Mouse (Mus musculus) hindbrain, embryonic 12.5 days (tissue): Measurements from ENCODE around the gene Cpeb2. TPM values are rescaled to one million over a fixed set of nuclear protein-coding genes. Genes with fewer than 3 reads are reported as not detected.

Experiments used
- ATAC-seq: fragments of 200-750 bp; cut with Nextera tagmentation; 2 replicates; pipeline ENCODE4 v1.8.0; 2017; ENCODE audit warnings: moderate TSS enrichment; ENCODE audit not compliant: low FRiP score
- H3K27ac ChIP-seq: fragments of 300-500 bp; sonication (generic); 2 replicates; pipeline ENCODE4 v1.5.1; 2016; ENCODE audit warnings: mild to moderate bottlenecking
- H3K27me3 ChIP-seq: fragments of 300-500 bp; sonication (generic); 2 replicates; pipeline ENCODE4 v1.6.1; 2016; ENCODE audit warnings: mild to moderate bottlenecking
- H3K36me3 ChIP-seq: fragments of 300-500 bp; sonication (generic); 2 replicates; pipeline ENCODE4 v1.6.1; 2016; ENCODE audit warnings: mild to moderate bottlenecking
- H3K4me1 ChIP-seq: fragments of 300-500 bp; sonication (generic); 2 replicates; pipeline ENCODE4 v1.6.1; 2016
- H3K4me2 ChIP-seq: fragments of 300-500 bp; sonication (generic); replicated peaks from 2 replicates; pipeline ENCODE4 v1.6.1; 2016; ENCODE audit warnings: mild to moderate bottlenecking
- H3K4me3 ChIP-seq: fragments of 300-500 bp; sonication (generic); 2 replicates; pipeline ENCODE4 v1.5.1; 2016; ENCODE audit warnings: mild to moderate bottlenecking
- H3K9ac ChIP-seq: fragments of 300-500 bp; sonication (generic); 2 replicates; pipeline ENCODE4 v1.6.1; 2016; ENCODE audit warnings: mild to moderate bottlenecking, moderate library complexity
- H3K9me3 ChIP-seq: fragments of 300-500 bp; sonication (generic); replicated peaks from 2 replicates; pipeline ENCODE4 v1.6.1; 2016; ENCODE audit warnings: mild to moderate bottlenecking
- WGBS: fragments of 180-500 bp; shearing (Covaris S2); methylation state at CpG from one replicate; pipeline ENCODE4 v1.1.7; 2016; 5-methylcytosine and 5-hydroxymethylcytosine counted together
- polyA plus RNA-seq: library from polyadenylated mRNA; unstranded; fragments of >200 nt; fragmentation: Nextera tagmentation; extraction: Ambion mirVana; gene quantifications from 2 replicates; pipeline ENCODE4 v1.2.1, GENCODE M21; 2016

The Cpeb2 gene
- polyA plus RNA-seq, 1 experiment from 2014 or later: 10.6 TPM

- Histone ChIP-seq H3K27ac (no peak overlapping the region), H3K4me2 (no peak overlapping the region), H3K4me1 (0 out of 2 replicates have a peak, but pooled peaks cover 2% of the 10 kb centered on the region), H3K27me3 (no peaks in the 10 kb centered on the region), H3K9ac (no peak overlapping the region), H3K36me3 (no peaks in the 10 kb centered on the region), H3K4me3 (no peak overlapping the region), H3K9me3 (no peaks in the 10 kb centered on the region)
- no peak for ATAC-seq
- WGBS: 91% methylated on average over 7 of the region's 7 CpGs
Measured at GRCm38 (mm10) chr5:43297459-43297858, 64.5 kb downstream of the Cpeb2 start.

GRCm38 (mm10) chr5:43298975-43299374 is 66.0 kb downstream of the Cpeb2 start:
- H3K4me2 ChIP-seq: no peak overlapping the region
- 0 out of 2 replicates have a peak, but pooled peaks cover 2% of the 10 kb centered on the region for H3K4me1 ChIP-seq
- ATAC-seq: no peak
- no peaks in the 10 kb centered on the region for H3K9me3 ChIP-seq
- no peaks in the 10 kb centered on the region for H3K36me3 ChIP-seq
- H3K4me3 ChIP-seq: no peak overlapping the region
- H3K27ac ChIP-seq: no peak overlapping the region
- WGBS: 69% methylated on average over 2 of the region's 2 CpGs
- no peak overlapping the region for H3K9ac ChIP-seq
- no peaks in the 10 kb centered on the region for H3K27me3 ChIP-seq

GRCm38 (mm10) chr5:43300076-43300475 is 67.1 kb downstream of the Cpeb2 start:
- Histone ChIP-seq H3K9me3 (no peaks in the 10 kb centered on the region), H3K27ac (no peak overlapping the region), H3K4me2 (no peak overlapping the region), H3K4me1 (0 out of 2 replicates have a peak, but pooled peaks cover 2% of the 10 kb centered on the region), H3K36me3 (no peaks in the 10 kb centered on the region), H3K27me3 (no peaks in the 10 kb centered on the region), H3K4me3 (no peak overlapping the region), H3K9ac (no peak overlapping the region)
- ATAC-seq: no peak
- WGBS: 92% methylated on average over 5 of the region's 5 CpGs

- WGBS: 51% methylated on average over 3 of the region's 3 CpGs
- H3K4me2 ChIP-seq: no peak overlapping the region
- ATAC-seq: no peak
Measured at GRCm38 (mm10) chr5:43300979-43301378, 68.0 kb downstream of the Cpeb2 start.

GRCm38 (mm10) chr5:43303504-43303903 is 70.5 kb downstream of the Cpeb2 start:
- WGBS: 77% methylated on average over 1 of the region's 1 CpGs
- H3K4me2 ChIP-seq: no peak overlapping the region
- no peak for ATAC-seq
- no peaks in the 10 kb centered on the region for H3K9me3 ChIP-seq
- no peak overlapping the region for H3K4me3 ChIP-seq
- no peaks in the 10 kb centered on the region for H3K27me3 ChIP-seq
- H3K4me1 ChIP-seq: 0 out of 2 replicates have a peak, but pooled peaks cover 2% of the 10 kb centered on the region
- no peak overlapping the region for H3K9ac ChIP-seq
- H3K36me3 ChIP-seq: no peaks in the 10 kb centered on the region
- H3K27ac ChIP-seq: no peak overlapping the region

More at GRCm38 (mm10) chr5:43300979-43301378, 68.0 kb downstream of the Cpeb2 start:
- no peak overlapping the region for H3K4me3 ChIP-seq
- H3K9me3 ChIP-seq: no peaks in the 10 kb centered on the region
- H3K27me3 ChIP-seq: no peaks in the 10 kb centered on the region
- H3K27ac ChIP-seq: no peak overlapping the region
- no peaks in the 10 kb centered on the region for H3K36me3 ChIP-seq
- H3K4me1 ChIP-seq: 0 out of 2 replicates have a peak, but pooled peaks cover 2% of the 10 kb centered on the region
- no peak overlapping the region for H3K9ac ChIP-seq

GRCm38 (mm10) chr5:43305449-43305848 is 72.5 kb downstream of the Cpeb2 start:
- H3K4me1 ChIP-seq: 0 out of 2 replicates have a peak, but pooled peaks cover 2% of the 10 kb centered on the region
- no peak overlapping the region for H3K4me2 ChIP-seq
- ATAC-seq: no peak
- WGBS: 95% methylated on average over 3 of the region's 3 CpGs
- no peaks in the 10 kb centered on the region for H3K9me3 ChIP-seq
- no peak overlapping the region for H3K27ac ChIP-seq
- H3K4me3 ChIP-seq: no peak overlapping the region
- no peaks in the 10 kb centered on the region for H3K36me3 ChIP-seq
- H3K27me3 ChIP-seq: no peaks in the 10 kb centered on the region
- no peak overlapping the region for H3K9ac ChIP-seq

- ATAC-seq: 0 out of 2 replicates have a peak, but pooled peaks have one; percentile 8
- no peaks in the 10 kb centered on the region for H3K27me3 ChIP-seq
- H3K9ac ChIP-seq: no peak overlapping the region
- H3K4me3 ChIP-seq: no peak overlapping the region
- no peaks in the 10 kb centered on the region for H3K4me1 ChIP-seq
- H3K4me2 ChIP-seq: no peak overlapping the region
- H3K27ac ChIP-seq: no peak overlapping the region
- H3K36me3 ChIP-seq: no peaks in the 10 kb centered on the region
- 47% methylated on average over 4 of the region's 4 CpGs for WGBS
- no peaks in the 10 kb centered on the region for H3K9me3 ChIP-seq
Measured at GRCm38 (mm10) chr5:43309961-43310360, 77.0 kb downstream of the Cpeb2 start.

- Histone ChIP-seq H3K4me3 (no peak overlapping the region), H3K27me3 (no peaks in the 10 kb centered on the region), H3K4me2 (no peak overlapping the region), H3K9ac (no peak overlapping the region), H3K9me3 (no peaks in the 10 kb centered on the region), H3K27ac (no peak overlapping the region), H3K4me1 (no peaks in the 10 kb centered on the region), H3K36me3 (no peaks in the 10 kb centered on the region)
- WGBS: 85% methylated on average over 3 of the region's 3 CpGs
- ATAC-seq: no peak
Measured at GRCm38 (mm10) chr5:43324311-43324862, 91.4 kb downstream of the Cpeb2 start.

- no peak for ATAC-seq
Measured at GRCm38 (mm10) chr5:43325561-43325960, 92.6 kb downstream of the Cpeb2 start.

GRCm38 (mm10) chr5:43328579-43328978 is 95.6 kb downstream of the Cpeb2 start:
- Histone ChIP-seq H3K27me3 (no peaks in the 10 kb centered on the region), H3K4me2 (no peak overlapping the region), H3K27ac (no peak overlapping the region), H3K9me3 (no peaks in the 10 kb centered on the region), H3K4me1 (no peaks in the 10 kb centered on the region), H3K9ac (no peak overlapping the region), H3K4me3 (no peak overlapping the region), H3K36me3 (no peaks in the 10 kb centered on the region)
- no peak for ATAC-seq
- 41% methylated on average over 4 of the region's 4 CpGs for WGBS

More at GRCm38 (mm10) chr5:43325561-43325960, 92.6 kb downstream of the Cpeb2 start:
- H3K4me1 ChIP-seq: no peaks in the 10 kb centered on the region
- no peak overlapping the region for H3K27ac ChIP-seq
- no peak overlapping the region for H3K4me2 ChIP-seq
- no peak overlapping the region for H3K9ac ChIP-seq
- no peak overlapping the region for H3K4me3 ChIP-seq
- H3K36me3 ChIP-seq: no peaks in the 10 kb centered on the region
- no peaks in the 10 kb centered on the region for H3K27me3 ChIP-seq
- no peaks in the 10 kb centered on the region for H3K9me3 ChIP-seq
- WGBS: 73% methylated on average over 4 of the region's 4 CpGs

- 81% methylated on average over 3 of the region's 3 CpGs for WGBS
Measured at GRCm38 (mm10) chr5:43330260-43330659, 97.3 kb downstream of the Cpeb2 start.

GRCm38 (mm10) chr5:43334469-43334868 is 101.5 kb downstream of the Cpeb2 start:
- no peak for ATAC-seq

More at GRCm38 (mm10) chr5:43330260-43330659, 97.3 kb downstream of the Cpeb2 start:
- no peak overlapping the region for H3K4me3 ChIP-seq
- H3K36me3 ChIP-seq: no peaks in the 10 kb centered on the region
- no peaks in the 10 kb centered on the region for H3K4me1 ChIP-seq
- ATAC-seq: no peak
- no peaks in the 10 kb centered on the region for H3K9me3 ChIP-seq
- H3K27ac ChIP-seq: no peak overlapping the region
- no peak overlapping the region for H3K9ac ChIP-seq
- H3K4me2 ChIP-seq: no peak overlapping the region
- no peaks in the 10 kb centered on the region for H3K27me3 ChIP-seq

GRCm38 (mm10) chr5:43337212-43337611 is 104.2 kb downstream of the Cpeb2 start:
- Histone ChIP-seq H3K27me3 (no peaks in the 10 kb centered on the region), H3K27ac (no peak overlapping the region), H3K4me3 (no peak overlapping the region), H3K9ac (no peak overlapping the region), H3K36me3 (no peaks in the 10 kb centered on the region), H3K4me2 (no peak overlapping the region), H3K4me1 (no peaks in the 10 kb centered on the region), H3K9me3 (no peaks in the 10 kb centered on the region)
- no peak for ATAC-seq
- WGBS: 77% methylated on average over 1 of the region's 1 CpGs

More at GRCm38 (mm10) chr5:43334469-43334868, 101.5 kb downstream of the Cpeb2 start:
- no peaks in the 10 kb centered on the region for H3K27me3 ChIP-seq
- H3K4me3 ChIP-seq: no peak overlapping the region
- no peak overlapping the region for H3K27ac ChIP-seq
- H3K36me3 ChIP-seq: no peaks in the 10 kb centered on the region
- no peak overlapping the region for H3K4me2 ChIP-seq
- 76% methylated on average over 2 of the region's 2 CpGs for WGBS
- no peaks in the 10 kb centered on the region for H3K4me1 ChIP-seq
- H3K9ac ChIP-seq: no peak overlapping the region
- no peaks in the 10 kb centered on the region for H3K9me3 ChIP-seq
